Mouse (Mus musculus): ENCODE measurements around the gene Tatdn3. TPM values are rescaled to one million over a fixed set of nuclear protein-coding genes. Genes with fewer than 3 reads are reported as not detected.

The Tatdn3 gene
- polyA plus RNA-seq (2015; fragmentation: Nextera tagmentation; extraction: Ambion mirVana): 10.3 and 12.6 TPM in 2 replicates

DNA sequence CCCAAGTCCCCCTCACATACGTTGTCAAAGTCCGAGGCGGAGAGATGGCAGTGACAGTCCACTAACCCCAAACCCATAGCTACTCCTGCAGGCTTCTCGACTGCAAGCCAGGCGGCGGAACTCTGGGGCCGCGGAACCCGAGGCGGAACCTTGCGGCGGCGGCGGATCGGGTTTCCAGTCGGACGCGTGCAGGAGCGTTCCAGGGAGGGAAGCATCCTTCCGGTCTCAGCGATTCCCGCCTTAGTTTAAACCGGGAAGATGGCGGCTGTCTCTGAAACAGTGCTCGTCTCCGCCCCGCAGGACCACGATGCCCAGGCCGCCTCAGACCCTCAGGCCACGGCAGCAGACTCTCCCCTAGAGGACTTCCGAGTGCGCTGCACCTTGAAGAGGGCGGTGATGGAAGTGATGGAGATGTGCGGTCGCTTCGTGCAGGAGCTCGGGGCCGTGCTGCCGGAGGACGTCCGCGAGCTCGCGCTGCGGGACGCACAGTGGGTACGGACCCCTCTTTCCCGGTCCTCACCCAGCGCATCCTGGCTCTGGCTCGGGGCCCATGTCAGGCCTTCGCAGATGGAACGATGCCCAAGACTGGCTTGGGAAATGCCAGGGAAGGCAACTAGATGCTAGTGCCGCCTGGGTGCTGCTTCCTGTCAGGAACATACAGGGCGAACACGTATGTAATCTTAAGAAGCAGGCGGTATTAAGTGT lies at the start of gene Tatdn3, which contains the start of gene Nsl1:
Gene Tatdn3 (minus strand): TSS at position 152 of the 705 bp plus-strand sequence.
Gene Nsl1 (plus strand): TSS at position 232 of the 705 bp plus-strand sequence.
- H3K36me3 ChIP-seq: no peaks in the 10 kb centered on the region
- H3K4me1 ChIP-seq: peaks cover 21% of the 10 kb centered on the region
- H3K4me2 ChIP-seq (replicated peaks): peak within 1 kb of the TSS; percentile 94
- under 1% methylated on average over 56 of the region's 56 CpGs for WGBS
- H3K27me3 ChIP-seq: no peaks in the 10 kb centered on the region
- H3K9me3 ChIP-seq: no peaks in the 10 kb centered on the region
- H3K4me3 ChIP-seq: peak within 1 kb of the TSS; percentile 84
- peak within 1 kb of the TSS; percentile 68; the same call in 1 of the 2 replicates for H3K27ac ChIP-seq (replicated peaks)
- peak within 1 kb of the TSS; percentile 82 for H3K9ac ChIP-seq (replicated peaks)
- ATAC-seq (replicated peaks): peak; percentile 94

DNA sequence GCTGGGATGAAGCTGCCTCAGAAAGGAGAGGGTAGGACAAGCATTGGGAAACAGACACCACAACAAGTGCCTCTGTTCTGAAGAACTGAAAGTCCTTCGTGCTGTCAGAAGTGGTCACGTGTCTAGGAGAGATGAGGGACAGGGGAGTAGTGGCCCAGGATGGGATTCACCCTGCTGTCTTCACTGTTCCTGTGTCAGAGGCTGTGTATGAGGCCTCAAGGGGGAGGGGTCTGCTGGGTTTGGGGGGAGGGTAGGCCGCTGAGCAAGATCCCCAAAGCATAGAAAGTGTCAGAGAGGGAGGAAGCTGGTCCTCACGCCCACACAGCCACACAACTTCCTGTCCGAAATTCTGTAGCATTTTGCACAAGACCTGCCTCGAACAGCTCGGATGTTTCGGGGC lies 48.4 kb upstream of the Tatdn3 start:
- no peak overlapping the region for H3K27ac ChIP-seq (replicated peaks)
- no peaks in the 10 kb centered on the region for H3K9me3 ChIP-seq
- no peaks in the 10 kb centered on the region for H3K4me1 ChIP-seq
- ATAC-seq (replicated peaks): no peak
- no peaks in the 10 kb centered on the region for H3K27me3 ChIP-seq
- no peak overlapping the region for H3K9ac ChIP-seq (replicated peaks)
- no peaks in the 10 kb centered on the region for H3K36me3 ChIP-seq
- no peak overlapping the region for H3K4me2 ChIP-seq (replicated peaks)
- H3K4me3 ChIP-seq: no peak overlapping the region
- WGBS: 59% methylated on average over 8 of the region's 8 CpGs

DNA sequence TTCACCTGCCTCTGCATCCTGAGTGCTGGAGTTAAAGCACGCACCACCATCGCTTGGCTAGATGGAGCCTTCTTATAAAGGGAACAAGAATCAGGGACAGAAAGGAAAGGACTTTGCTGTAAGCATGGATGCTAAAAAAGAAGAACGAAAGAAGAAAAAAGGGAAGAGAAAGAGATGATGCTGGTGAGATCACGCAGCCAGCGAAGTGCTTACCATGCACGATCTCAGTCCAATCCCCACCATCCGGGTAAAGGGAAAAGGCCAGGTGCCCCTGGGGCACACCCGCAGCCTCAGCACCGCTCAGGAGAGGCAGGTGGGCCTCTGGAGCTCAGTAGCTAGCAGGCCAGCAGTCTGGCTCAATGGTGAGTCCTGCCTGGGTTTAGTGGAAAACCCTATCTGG lies 47.2 kb upstream of the Tatdn3 start:
- no peak for ATAC-seq (replicated peaks)
- WGBS: 93% methylated on average over 9 of the region's 9 CpGs
- no peaks in the 10 kb centered on the region for H3K27me3 ChIP-seq

DNA sequence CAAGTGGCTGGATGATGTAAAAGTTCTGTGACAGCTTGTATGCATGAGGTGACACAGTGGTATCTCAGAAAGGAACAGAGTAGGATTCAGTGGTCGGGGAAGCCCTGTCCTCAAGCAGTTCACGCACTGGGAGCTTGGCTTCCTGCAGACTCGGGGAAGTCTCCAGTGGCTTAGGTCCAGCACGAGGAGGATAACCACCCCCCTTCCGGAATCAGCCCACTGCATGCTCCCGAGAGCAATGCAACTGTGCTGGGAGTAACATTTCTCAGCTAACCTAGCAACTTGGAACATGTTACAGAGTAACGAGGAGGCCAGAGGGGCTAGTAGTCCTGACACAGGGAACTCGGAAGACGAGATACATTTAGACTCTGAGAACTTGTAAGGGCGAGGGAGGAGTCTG lies 44.6 kb upstream of the Tatdn3 start:
- WGBS: 69% methylated on average over 10 of the region's 10 CpGs
- ATAC-seq (replicated peaks): no peak
- no peak overlapping the region for H3K27ac ChIP-seq (replicated peaks)
- H3K4me3 ChIP-seq: no peak overlapping the region
- H3K9me3 ChIP-seq: no peaks in the 10 kb centered on the region
- no peaks in the 10 kb centered on the region for H3K27me3 ChIP-seq
- no peaks in the 10 kb centered on the region for H3K36me3 ChIP-seq
- H3K4me1 ChIP-seq: no peaks in the 10 kb centered on the region
- no peak overlapping the region for H3K9ac ChIP-seq (replicated peaks)
- no peak overlapping the region for H3K4me2 ChIP-seq (replicated peaks)

More for the DNA sequence above, 47.2 kb upstream of the Tatdn3 start:
- Histone ChIP-seq H3K4me1 (no peaks in the 10 kb centered on the region), H3K36me3 (no peaks in the 10 kb centered on the region), H3K27ac (replicated peaks) (no peak overlapping the region), H3K4me3 (no peak overlapping the region), H3K9me3 (no peaks in the 10 kb centered on the region), H3K9ac (replicated peaks) (no peak overlapping the region), H3K4me2 (replicated peaks) (no peak overlapping the region)

DNA sequence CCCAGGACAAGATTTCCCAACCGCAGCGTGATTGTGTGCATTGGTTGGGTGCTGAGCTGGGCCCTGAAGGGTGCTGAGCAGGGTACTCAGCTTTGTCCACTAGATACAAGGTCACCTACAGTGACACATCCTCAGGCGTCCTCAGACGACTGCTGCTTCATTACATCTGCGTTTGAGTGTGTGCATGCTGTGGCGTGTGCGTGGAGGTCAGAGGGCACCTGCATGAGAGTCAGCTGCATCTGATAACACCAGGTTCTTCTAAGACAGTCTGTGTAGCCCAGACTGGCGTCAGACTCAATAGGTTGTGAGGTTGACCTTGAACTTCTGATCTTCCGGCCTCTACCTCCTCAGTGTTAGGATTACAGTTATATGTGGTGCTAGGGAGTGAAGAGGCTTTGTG lies 42.5 kb upstream of the Tatdn3 start:
- Histone ChIP-seq H3K9ac (replicated peaks) (no peak overlapping the region), H3K27ac (replicated peaks) (no peak overlapping the region), H3K4me3 (no peak overlapping the region), H3K36me3 (no peaks in the 10 kb centered on the region), H3K4me2 (replicated peaks) (no peak overlapping the region), H3K4me1 (no peaks in the 10 kb centered on the region), H3K27me3 (no peaks in the 10 kb centered on the region), H3K9me3 (no peaks in the 10 kb centered on the region)
- 89% methylated on average over 9 of the region's 9 CpGs for WGBS
- no peak for ATAC-seq (replicated peaks)

DNA sequence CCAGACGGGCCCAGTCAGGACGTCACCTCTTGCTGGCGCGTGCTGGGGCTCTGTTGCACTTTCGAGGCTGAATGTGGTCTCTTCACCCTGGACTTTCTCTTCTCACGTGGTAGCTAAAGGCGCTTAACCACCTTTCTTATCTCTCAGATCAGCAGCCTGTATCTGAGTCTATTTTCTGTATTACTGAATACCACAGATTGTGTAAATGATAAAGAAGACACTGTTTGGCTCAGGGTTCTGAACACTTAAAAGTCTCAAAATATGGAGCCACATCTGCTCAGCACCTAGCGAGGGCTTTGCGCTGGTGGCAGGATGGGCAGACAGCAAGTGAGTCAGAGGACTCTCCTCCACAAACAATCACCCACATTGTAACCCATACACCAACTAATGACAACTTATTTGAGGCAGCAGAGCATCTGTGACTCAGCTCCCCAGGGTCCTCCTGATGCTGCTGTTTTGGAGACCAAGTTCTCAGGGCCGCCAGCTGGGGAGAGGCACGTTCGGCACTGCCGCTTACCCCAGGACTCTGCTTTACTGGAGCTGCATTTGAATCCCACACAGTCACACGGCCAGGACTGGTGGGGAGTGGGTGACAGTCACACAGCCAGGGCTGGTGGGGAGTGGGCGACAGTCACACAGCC lies 40.1 kb upstream of the Tatdn3 start:
- Histone ChIP-seq H3K9me3 (no peaks in the 10 kb centered on the region), H3K9ac (replicated peaks) (no peak overlapping the region), H3K27ac (replicated peaks) (no peak overlapping the region), H3K4me1 (peaks cover 7% of the 10 kb centered on the region), H3K4me3 (no peak overlapping the region), H3K36me3 (no peaks in the 10 kb centered on the region), H3K4me2 (replicated peaks) (no peak overlapping the region), H3K27me3 (peaks cover 15% of the 10 kb centered on the region)
- ATAC-seq (replicated peaks): no peak
- WGBS: 88% methylated on average over 15 of the region's 15 CpGs

DNA sequence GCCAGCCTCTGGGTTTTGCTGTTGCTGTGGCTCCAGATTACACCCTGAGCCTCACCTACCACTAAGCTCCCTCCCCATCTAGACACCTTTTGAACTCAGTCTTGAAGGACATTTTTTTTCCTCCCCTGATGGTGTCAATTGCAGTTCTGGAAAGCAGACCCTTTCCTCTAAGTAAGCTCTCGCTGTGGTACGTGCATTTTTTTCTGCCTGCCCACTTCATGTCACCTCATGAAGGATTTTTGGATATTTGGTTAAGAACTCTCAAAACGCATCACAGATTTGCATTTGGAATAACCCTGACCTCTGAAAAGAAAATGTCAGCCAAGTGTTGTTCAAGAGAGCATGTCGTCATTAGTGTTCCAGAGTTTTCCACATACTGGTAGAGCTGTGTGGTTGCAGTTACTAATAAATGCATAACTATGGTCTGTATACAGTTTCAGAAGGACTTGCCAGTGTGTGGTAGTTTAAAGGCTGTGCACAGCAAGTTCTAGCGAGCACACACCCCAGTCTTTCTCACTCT lies 37.1 kb upstream of the Tatdn3 start:
- Histone ChIP-seq H3K4me2 (replicated peaks) (no peak overlapping the region), H3K36me3 (no peaks in the 10 kb centered on the region), H3K9ac (replicated peaks) (no peak overlapping the region), H3K27ac (replicated peaks) (no peak overlapping the region), H3K4me1 (peaks cover 10% of the 10 kb centered on the region), H3K4me3 (no peak overlapping the region), H3K9me3 (no peaks in the 10 kb centered on the region), H3K27me3 (peaks cover 15% of the 10 kb centered on the region)
- WGBS: 71% methylated on average over 5 of the region's 5 CpGs
- no peak for ATAC-seq (replicated peaks)

DNA sequence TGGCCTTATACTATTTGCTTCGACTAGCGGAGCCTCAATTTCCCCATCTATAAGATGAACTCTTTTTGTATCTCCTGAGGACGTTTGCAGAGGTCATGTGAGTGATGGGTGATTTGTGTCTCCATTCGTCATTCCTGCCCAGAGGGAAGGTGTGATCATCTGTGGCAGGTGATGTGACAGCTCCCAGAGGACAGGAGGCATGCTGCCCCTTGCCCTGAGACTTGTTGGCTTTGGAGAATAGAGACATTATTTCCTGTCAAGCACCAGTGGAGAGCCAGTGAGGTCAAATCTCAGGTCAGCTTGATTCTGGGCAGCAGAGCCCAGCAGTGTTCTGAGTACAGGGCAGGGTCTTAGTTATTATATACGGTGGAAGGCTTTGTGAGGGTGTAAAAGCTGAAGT lies 36.4 kb upstream of the Tatdn3 start:
- H3K27me3 ChIP-seq: peaks cover 15% of the 10 kb centered on the region
- H3K4me3 ChIP-seq: peak overlapping the region; percentile 52; the same call in 1 of the 2 replicates
- no peak overlapping the region for H3K27ac ChIP-seq (replicated peaks)
- no peak for ATAC-seq (replicated peaks)
- no peak overlapping the region for H3K9ac ChIP-seq (replicated peaks)
- no peak overlapping the region for H3K4me2 ChIP-seq (replicated peaks)
- no peaks in the 10 kb centered on the region for H3K9me3 ChIP-seq
- peaks cover 10% of the 10 kb centered on the region for H3K4me1 ChIP-seq
- WGBS: 49% methylated on average over 5 of the region's 5 CpGs
- H3K36me3 ChIP-seq: no peaks in the 10 kb centered on the region

DNA sequence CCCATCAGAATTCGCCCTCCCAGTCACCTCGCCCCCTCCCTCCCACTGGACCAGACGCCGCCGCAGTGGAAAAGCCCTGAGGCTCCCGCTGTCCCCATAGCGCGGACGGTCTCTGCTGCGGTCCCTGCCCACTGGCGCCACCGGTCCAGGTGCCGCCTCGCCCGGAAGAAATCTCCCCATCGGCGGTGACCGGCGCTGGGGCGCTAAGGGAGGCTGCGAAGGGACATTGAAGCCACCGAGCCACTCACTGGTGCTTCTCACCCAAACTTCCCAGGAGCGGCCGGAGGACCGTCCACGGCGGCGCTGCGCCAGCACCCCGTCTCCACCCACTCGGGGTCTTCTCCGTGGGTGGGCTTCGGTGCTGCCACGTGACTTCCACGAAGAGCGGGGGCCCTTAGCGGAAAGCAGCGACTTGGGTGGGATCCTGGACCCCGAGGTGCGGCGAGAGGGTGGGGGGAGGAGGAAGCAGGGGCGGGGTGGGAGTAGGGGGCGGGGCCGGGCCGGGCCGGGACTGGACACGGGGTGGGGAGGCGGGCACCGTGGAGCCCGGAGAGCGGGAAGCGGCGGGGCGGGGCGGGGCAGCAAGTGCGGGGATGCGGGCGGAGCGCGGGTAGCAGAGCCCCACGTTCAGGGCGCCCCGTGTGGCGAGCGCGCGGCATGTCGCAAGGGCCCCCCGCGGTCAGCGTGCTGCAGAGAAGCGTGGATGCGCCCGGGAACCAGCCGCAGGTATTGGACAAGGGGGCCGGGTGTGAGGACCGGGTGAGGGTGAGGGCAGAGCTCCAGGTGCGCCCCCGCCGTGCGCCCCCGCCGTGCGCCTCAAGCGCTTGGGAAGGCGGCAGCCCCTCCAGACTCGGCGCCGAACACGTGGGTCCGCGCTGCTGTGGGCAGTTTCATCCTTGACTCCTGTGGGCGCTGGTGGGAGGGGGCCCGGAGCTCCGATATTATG lies 35.3 kb upstream of the Tatdn3 start, which contains the start of gene Batf3:
Gene Batf3 (plus strand): TSS at position 46 of the 946 bp plus-strand sequence.
- Histone ChIP-seq H3K9me3 (no peaks in the 10 kb centered on the region), H3K36me3 (no peaks in the 10 kb centered on the region), H3K4me2 (replicated peaks) (peak within 1 kb of the TSS; percentile 98), H3K4me1 (peaks cover 10% of the 10 kb centered on the region), H3K4me3 (peak within 1 kb of the TSS; percentile 52), H3K9ac (replicated peaks) (peak within 1 kb of the TSS; percentile 39), H3K27ac (replicated peaks) (no peak within 1 kb of the TSS), H3K27me3 (peaks cover 15% of the 10 kb centered on the region)
- ATAC-seq (replicated peaks): peak; percentile 80
- under 1% methylated on average over 87 of the region's 95 CpGs for WGBS

DNA sequence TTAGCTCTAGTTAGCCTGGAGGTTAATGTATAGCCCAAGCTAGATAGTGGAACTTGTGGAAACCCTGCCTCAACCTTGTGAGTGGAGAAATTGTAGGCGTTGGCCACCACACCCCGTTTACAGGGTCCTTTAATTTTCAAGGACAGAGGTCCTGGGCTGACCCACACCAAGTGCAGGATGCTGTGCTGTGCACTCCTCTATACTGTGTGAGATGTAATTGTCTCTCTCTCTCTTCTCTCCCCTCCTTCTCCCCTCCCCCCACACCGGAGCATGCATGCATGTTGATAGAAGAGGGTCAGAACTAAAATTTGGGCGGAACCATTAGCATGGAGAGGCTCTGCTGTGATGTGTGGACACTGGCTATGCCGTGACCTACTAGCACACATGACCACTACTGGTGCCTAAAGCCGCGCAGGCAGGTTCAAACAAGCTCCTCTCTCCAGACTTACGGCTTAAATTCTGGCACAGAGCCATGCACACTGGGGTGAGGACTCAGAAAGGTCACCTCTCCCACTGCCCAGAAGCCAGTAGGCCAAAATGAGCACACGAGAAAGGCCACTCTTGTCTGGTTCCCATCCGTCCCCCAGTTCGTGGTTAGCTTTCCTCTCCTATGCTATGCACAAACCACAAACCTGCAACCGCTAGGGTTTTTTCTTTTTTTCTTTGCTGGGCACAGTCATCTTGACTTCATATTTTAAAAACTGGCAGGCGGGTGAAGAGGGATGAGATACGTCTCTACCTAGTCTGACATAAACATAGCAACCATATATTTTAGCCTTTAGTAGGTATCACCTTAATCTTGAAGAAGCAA lies 34.3 kb upstream of the Tatdn3 start:
- no peaks in the 10 kb centered on the region for H3K36me3 ChIP-seq
- H3K9ac ChIP-seq (replicated peaks): no peak overlapping the region
- H3K4me1 ChIP-seq: peaks cover 10% of the 10 kb centered on the region
- 58% methylated on average over 14 of the region's 14 CpGs for WGBS
- no peaks in the 10 kb centered on the region for H3K9me3 ChIP-seq
- peak overlapping the region; percentile 98 for H3K4me2 ChIP-seq (replicated peaks)
- H3K4me3 ChIP-seq: peak overlapping the region; percentile 52
- H3K27me3 ChIP-seq: peaks cover 15% of the 10 kb centered on the region
- no peak for ATAC-seq (replicated peaks)
- H3K27ac ChIP-seq (replicated peaks): no peak overlapping the region

DNA sequence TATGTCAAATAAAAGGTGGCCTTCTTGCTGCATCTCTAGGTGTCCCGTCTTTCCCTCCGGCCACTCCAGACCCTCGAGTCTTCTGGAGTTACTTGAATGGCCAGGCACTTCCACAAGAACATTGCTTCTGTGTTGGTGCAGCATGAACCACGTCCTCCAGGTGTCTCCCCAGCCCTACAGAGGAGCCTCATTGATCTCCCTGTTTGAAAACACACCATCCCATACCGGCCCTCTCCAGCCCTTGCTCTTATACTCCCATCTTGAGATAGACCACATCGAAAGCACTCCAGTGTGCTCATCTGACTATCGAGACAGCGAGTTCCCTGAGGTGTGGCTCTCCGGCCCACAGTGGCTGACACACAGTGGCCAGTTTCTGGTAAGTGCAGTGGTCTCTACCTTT lies 32.3 kb upstream of the Tatdn3 start:
- H3K4me2 ChIP-seq (replicated peaks): no peak overlapping the region
- H3K9me3 ChIP-seq: no peaks in the 10 kb centered on the region
- H3K4me1 ChIP-seq: peaks cover 10% of the 10 kb centered on the region
- peaks cover 15% of the 10 kb centered on the region for H3K27me3 ChIP-seq
- no peaks in the 10 kb centered on the region for H3K36me3 ChIP-seq
- WGBS: 76% methylated on average over 9 of the region's 9 CpGs
- no peak overlapping the region for H3K4me3 ChIP-seq
- H3K9ac ChIP-seq (replicated peaks): no peak overlapping the region
- ATAC-seq (replicated peaks): no peak
- no peak overlapping the region for H3K27ac ChIP-seq (replicated peaks)
